Mouse (Mus musculus) liver, postnatal 0 days (tissue): ENCODE measurements around the gene A930004D18Rik. TPM values are rescaled to one million over a fixed set of nuclear protein-coding genes. Genes with fewer than 3 reads are reported as not detected.
A peak's percentile ranks its signal among the peaks of the same experiment; 100 is the strongest.
"Not testable (repeated sequence)": the region's sequence is repeated elsewhere in the genome, so short reads cannot be mapped to it uniquely, and the experiment has no call there.

Experiments used
- ATAC-seq: fragments of 200-750 bp; cut with Nextera tagmentation; 2 replicates; pipeline ENCODE4 v1.8.0; 2017; ENCODE audit warnings: mild to moderate bottlenecking, moderate library complexity
- DNase-seq: peaks from one replicate; pipeline ENCODE4 v3.0.0-alpha.2; 2016
- H3K27ac ChIP-seq: fragments of 300-500 bp; sonication (generic); 2 replicates; pipeline ENCODE4 v1.5.1; 2014; ENCODE audit warnings: antibody characterized with exemption, moderate library complexity, mild to moderate bottlenecking, low read depth
- H3K27me3 ChIP-seq: fragments of 300-500 bp; sonication (generic); 2 replicates; pipeline ENCODE4 v1.6.1; 2014; ENCODE audit warnings: low read length, control low read depth, mixed read lengths; ENCODE audit not compliant: insufficient read depth
- H3K36me3 ChIP-seq: fragments of 300-500 bp; sonication (generic); replicated peaks from 2 replicates; pipeline ENCODE4 v1.6.1; 2014; ENCODE audit warnings: mild to moderate bottlenecking, control low read depth, low read length, moderate library complexity, mixed read lengths; ENCODE audit not compliant: insufficient read depth
- H3K4me1 ChIP-seq: fragments of 300-500 bp; sonication (generic); 2 replicates; pipeline ENCODE4 v1.6.1; 2014; ENCODE audit warnings: antibody characterized with exemption, mild to moderate bottlenecking, control low read depth; ENCODE audit not compliant: insufficient read depth
- H3K4me2 ChIP-seq: fragments of 300-500 bp; sonication (generic); 2 replicates; pipeline ENCODE4 v1.6.1; 2014; ENCODE audit warnings: low read depth, mild to moderate bottlenecking, low read length, moderate library complexity, mixed read lengths
- H3K4me3 ChIP-seq: fragments of 300-500 bp; sonication (generic); 2 replicates; pipeline ENCODE4 v1.5.1; 2014; ENCODE audit warnings: low read depth, low read length
- H3K9ac ChIP-seq: fragments of 300-500 bp; sonication (generic); replicated peaks from 2 replicates; pipeline ENCODE4 v1.6.1; 2014; ENCODE audit warnings: mild to moderate bottlenecking, moderate library complexity
- H3K9me3 ChIP-seq: fragments of 300-500 bp; sonication (generic); 2 replicates; pipeline ENCODE4 v1.6.1; 2016; ENCODE audit warnings: mild to moderate bottlenecking, control low read depth, low read length, mixed read lengths
- CTCF ChIP-seq: sonication (generic); IDR thresholded peaks from 2 replicates; pipeline ENCODE4 v1.5.1; 2016; ENCODE audit warnings: antibody characterized with exemption, low read depth
- EP300 ChIP-seq: IDR thresholded peaks from 2 replicates; pipeline ENCODE4 v1.6.1; 2016; ENCODE audit warnings: antibody characterized with exemption, low read depth, mild to moderate bottlenecking
- WGBS: fragments of 180-500 bp; shearing (Covaris S2); extraction: QIAGEN DNeasy Blood & Tissue Kit; methylation state at CpG from one replicate; pipeline ENCODE4 v1.1.7; 2014; ENCODE audit not compliant: insufficient replicate concordance; 5-methylcytosine and 5-hydroxymethylcytosine counted together
- microRNA-seq: library from miRNA; unstranded; fragments of <30 nt; microRNA quantifications from one replicate; pipeline ENCODE4, GENCODE M21; 2016
- polyA plus RNA-seq: library from polyadenylated mRNA; unstranded; fragments of >200 nt; fragmentation: Nextera tagmentation; extraction: Ambion mirVana; gene quantifications from 2 replicates; pipeline ENCODE4 v1.2.1, GENCODE M21; 2015

A930004D18Rik gene
- polyA plus RNA-seq, 1 experiment from 2014 or later: 0.99 TPM

DNA sequence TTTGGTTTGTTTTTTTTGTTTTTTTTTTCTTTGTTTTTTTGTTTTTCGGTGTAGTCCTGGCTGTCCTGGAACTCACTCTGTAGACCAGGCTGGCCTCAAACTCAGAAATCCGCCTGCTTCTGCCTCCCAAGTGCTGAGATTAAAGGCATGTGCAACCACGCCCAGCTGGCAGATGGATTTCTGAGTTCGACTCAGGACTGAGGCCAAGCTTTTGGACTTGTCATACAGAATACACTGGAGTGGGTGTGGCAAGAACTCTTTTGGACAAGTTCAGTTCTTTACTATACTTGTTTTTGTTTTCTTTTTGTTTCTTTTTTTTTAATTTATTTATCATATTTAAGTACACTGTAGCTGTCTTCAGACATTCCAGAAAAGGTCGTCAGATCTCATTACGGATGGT lies 58.8 kb downstream of the A930004D18Rik start:
- TF ChIP-seq CTCF (no peak), EP300 (no peak)
- DNase-seq (no peak), ATAC-seq (no peak)
- H3K9me3 ChIP-seq: no peaks in the 10 kb centered on the region
- no peaks in the 10 kb centered on the region for H3K27me3 ChIP-seq
- no peaks in the 10 kb centered on the region for H3K4me1 ChIP-seq
- no peak overlapping the region for H3K4me3 ChIP-seq
- H3K4me2 ChIP-seq: no peak overlapping the region
- no peaks in the 10 kb centered on the region for H3K36me3 ChIP-seq
- no peak overlapping the region for H3K9ac ChIP-seq
- 80% methylated on average over 6 of the region's 6 CpGs for WGBS
- no peak overlapping the region for H3K27ac ChIP-seq

DNA sequence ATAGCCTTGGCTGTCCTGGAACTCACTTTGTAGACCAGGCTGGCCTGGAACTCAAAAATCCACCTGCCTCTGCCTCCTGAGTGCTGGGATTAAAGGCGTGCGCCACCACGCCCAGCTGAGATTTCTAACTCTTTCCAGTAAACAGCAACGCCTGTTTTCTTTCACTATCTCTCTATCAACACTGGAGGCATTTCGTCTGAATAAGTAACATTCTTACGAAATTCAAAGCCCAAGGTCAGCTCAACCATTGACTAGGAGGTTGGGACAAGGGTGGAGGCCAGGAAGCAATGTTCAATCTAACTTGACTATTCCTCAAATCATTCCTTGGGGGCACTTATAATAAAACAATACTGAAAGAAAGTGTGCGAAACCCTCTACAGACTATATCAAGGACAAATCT lies 59.3 kb downstream of the A930004D18Rik start:
- H3K9me3 ChIP-seq, H3K4me3 ChIP-seq, H3K9ac ChIP-seq, H3K27me3 ChIP-seq, H3K4me2 ChIP-seq, ATAC-seq, DNase-seq, H3K27ac ChIP-seq, H3K36me3 ChIP-seq, H3K4me1 ChIP-seq: not testable (repeated sequence)
- WGBS: 76% methylated on average over 7 of the region's 7 CpGs

- ATAC-seq, H3K4me2 ChIP-seq, H3K27me3 ChIP-seq, H3K9me3 ChIP-seq, H3K4me3 ChIP-seq, H3K36me3 ChIP-seq, H3K4me1 ChIP-seq, DNase-seq, H3K9ac ChIP-seq, H3K27ac ChIP-seq: not testable (repeated sequence)
Observed at GRCm38 (mm10) chr2:17977645-17978044, 59.9 kb downstream of the A930004D18Rik start.

DNA sequence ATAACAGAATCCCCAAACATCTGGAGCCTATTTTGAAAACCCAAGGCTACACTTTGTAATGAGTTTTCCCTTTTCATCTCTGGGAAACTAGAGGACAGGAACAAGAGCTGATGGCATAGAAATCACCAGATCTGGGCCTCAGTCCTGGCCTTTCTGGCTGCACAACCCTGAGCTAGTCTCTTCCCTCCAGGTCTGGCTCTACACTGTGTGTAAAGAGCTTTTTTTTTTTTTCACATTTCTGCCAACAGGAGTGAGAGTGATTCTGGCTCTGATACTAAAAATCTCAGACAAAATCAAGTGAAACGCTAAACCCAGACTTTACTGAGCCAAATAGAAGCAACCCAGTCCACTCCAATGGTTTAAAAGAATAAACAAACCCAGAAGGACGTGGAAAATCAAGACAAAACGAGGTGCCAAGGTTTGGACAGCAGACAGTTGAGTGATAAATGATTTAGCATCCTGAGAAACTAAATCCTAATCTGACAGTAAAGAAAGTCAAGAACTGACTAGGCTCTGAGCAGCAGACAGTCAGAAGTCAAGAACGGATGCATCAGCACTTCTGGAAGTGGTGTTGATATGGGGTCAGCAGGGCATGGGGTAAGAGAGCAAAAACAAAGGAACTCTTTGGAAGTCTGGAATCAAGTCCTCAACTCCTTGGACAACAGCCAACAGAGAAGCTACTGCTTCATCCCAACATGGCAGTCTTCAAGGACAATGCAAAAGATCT lies 61.8 kb downstream of the A930004D18Rik start:
- Histone ChIP-seq H3K4me1 (no peaks in the 10 kb centered on the region), H3K27ac (no peak overlapping the region), H3K4me3 (no peak overlapping the region), H3K9ac (no peak overlapping the region), H3K27me3 (no peaks in the 10 kb centered on the region), H3K9me3 (no peaks in the 10 kb centered on the region), H3K36me3 (no peaks in the 10 kb centered on the region), H3K4me2 (no peak overlapping the region)
- WGBS: 58% methylated on average over 4 of the region's 4 CpGs
- ATAC-seq (no peak), DNase-seq (no peak)
- TF ChIP-seq EP300: no peak

Small RNA genes lying within 50 kb of the gene (microRNA-seq; reads per million reads assigned to microRNA genes)
- 5.7 reads per million, percentile 10 among the genes with 10 or more reads in this experiment for gene Mir7655

Other genes starting within 250 kb of the A930004D18Rik start
- not detected in 2 replicates for gene H2al2a, start 40.8 kb downstream of the A930004D18Rik start, polyA plus RNA-seq
- 0.15 and 0.25 TPM in 2 replicates for gene Skida1, start 11.3 kb upstream of the A930004D18Rik start, polyA plus RNA-seq
- gene Mllt10, start 17.5 kb upstream of the A930004D18Rik start, polyA plus RNA-seq: 20.7 and 22.4 TPM in 2 replicates